Mouse (Mus musculus) thymus, adult 2 months (tissue): ENCODE results near the gene Rbms1.

Experiments
- CTCF ChIP-seq: fragments of 200-500 bp; IDR thresholded peaks from 2 replicates; pipeline ENCODE4 v1.5.1; 2012; ENCODE audit warnings: mild to moderate bottlenecking, control low read depth, low read length, moderate library complexity, borderline replicate concordance; ENCODE audit not compliant: control insufficient read depth, poor library complexity, insufficient read depth; ENCODE audit errors: extremely low read depth
- POLR2A ChIP-seq: fragments of 200-500 bp; IDR thresholded peaks from 2 replicates; pipeline ENCODE4 v1.6.1; 2012; ENCODE audit warnings: mild to moderate bottlenecking, low read length, control low read depth, moderate library complexity; ENCODE audit not compliant: control insufficient read depth, poor library complexity, insufficient read depth; ENCODE audit errors: extremely low read depth

DNA sequence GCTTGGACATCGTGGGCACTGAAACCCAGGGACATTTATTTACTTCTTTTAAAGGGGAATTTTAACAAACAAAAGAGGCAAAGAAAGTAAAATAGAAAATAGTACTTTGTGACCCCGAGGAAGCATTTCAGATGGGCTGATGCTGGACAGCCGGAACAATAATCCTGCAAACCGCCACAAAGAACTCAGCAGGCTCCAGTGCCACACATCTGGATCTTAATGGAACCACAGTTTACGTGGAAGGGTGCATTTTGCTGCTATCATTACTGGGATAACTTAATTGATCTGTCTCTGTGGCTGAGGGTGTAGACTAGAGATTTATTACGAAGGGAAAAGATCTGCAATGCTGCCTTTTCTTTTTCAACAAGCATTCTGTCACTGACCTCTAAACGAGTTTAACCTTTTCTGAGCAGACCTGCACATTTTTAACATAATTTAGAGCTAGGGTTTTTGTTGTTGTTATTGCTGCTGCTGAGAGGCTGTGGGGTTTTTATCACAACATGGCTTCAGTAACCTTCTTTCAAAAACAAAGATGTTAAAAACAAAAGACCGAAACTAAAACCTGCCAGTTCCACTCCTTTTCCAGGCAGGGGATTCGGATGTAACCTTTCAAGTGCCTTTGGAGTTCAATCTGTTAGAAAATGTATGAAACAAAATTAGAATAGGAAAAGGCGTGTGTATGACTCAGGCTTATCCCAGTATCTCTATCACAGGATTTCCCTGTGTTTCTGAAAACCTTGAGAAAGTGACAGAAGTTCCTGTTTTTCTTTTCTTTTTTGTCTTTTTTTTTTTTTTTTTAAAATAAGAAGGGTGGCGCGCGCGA, 82.8 kb downstream of the Rbms1 start:
- no peak for TF ChIP-seq CTCF
- TF ChIP-seq POLR2A, result no peak
